Mouse (Mus musculus) mouse embryonic stem cell (cell line): Measurements from ENCODE around the gene A530032D15Rik.
"Not testable (repeated sequence)": the region's sequence is repeated elsewhere in the genome, so short reads cannot be mapped to it uniquely, and the experiment has no call there.

ENCODE experiments used
- in situ Hi-C, 2 experiments: fragments of 300-500 bp; cut with MboI; formaldehyde crosslinking; loops; 1 replicate in 1 of 2; 3 replicates in 1 of 2; pipeline ENCODE4 v1.14.3; 2019 to 2020; ENCODE audit warnings: low sequenced_read_pairs in 2 of 2, low pct_unique_long_range_greater_than_20kb in 1 of 2, mixed read lengths in 1 of 2; ENCODE audit not compliant: unreplicated experiment in 1 of 2

Gene A530032D15Rik

GRCm38 (mm10) chr1:85109753-85110152 lies at the start of gene A530032D15Rik:
TSS of gene A530032D15Rik (minus strand) at chr1:85109853.
- in situ Hi-C loops: not testable (repeated sequence)

- in situ Hi-C loops: not testable (repeated sequence)
Measured at GRCm38 (mm10) chr1:85155151-85155550, 45.5 kb upstream of the A530032D15Rik start.

GRCm38 (mm10) chr1:85133671-85134070 lies 24.0 kb upstream of the A530032D15Rik start:
- in situ Hi-C loops: not testable (repeated sequence)

GRCm38 (mm10) chr1:85121841-85122240 lies 12.2 kb upstream of the A530032D15Rik start:
- in situ Hi-C loops: not testable (repeated sequence)

- in situ Hi-C loops: not testable (repeated sequence)
Measured at GRCm38 (mm10) chr1:85118341-85118740, 8.7 kb upstream of the A530032D15Rik start.

- in situ Hi-C loops: not testable (repeated sequence)
Measured at GRCm38 (mm10) chr1:85117537-85117936, 7.9 kb upstream of the A530032D15Rik start.

- in situ Hi-C loops: not testable (repeated sequence)
Measured at GRCm38 (mm10) chr1:85114666-85115402, 5.2 kb upstream of the A530032D15Rik start.

GRCm38 (mm10) chr1:85114078-85114477 lies 4.4 kb upstream of the A530032D15Rik start:
- in situ Hi-C loops: not testable (repeated sequence)

- in situ Hi-C loops: not testable (repeated sequence)
Measured at GRCm38 (mm10) chr1:85112889-85113288, 3.2 kb upstream of the A530032D15Rik start.

GRCm38 (mm10) chr1:85112266-85112665 lies 2.6 kb upstream of the A530032D15Rik start:
- in situ Hi-C loops: not testable (repeated sequence)

- in situ Hi-C loops: not testable (repeated sequence)
Measured at GRCm38 (mm10) chr1:85111572-85111971, 1.9 kb upstream of the A530032D15Rik start.

- in situ Hi-C loops: not testable (repeated sequence)
Measured at GRCm38 (mm10) chr1:85110876-85111275, 1.2 kb upstream of the A530032D15Rik start.

- in situ Hi-C loops: not testable (repeated sequence)
Measured at GRCm38 (mm10) chr1:85106013-85106412, 3.6 kb downstream of the A530032D15Rik start.

- in situ Hi-C loops: not testable (repeated sequence)
Measured at GRCm38 (mm10) chr1:85105336-85105735, 4.3 kb downstream of the A530032D15Rik start.

GRCm38 (mm10) chr1:85101754-85102153 lies 7.9 kb downstream of the A530032D15Rik start:
- in situ Hi-C loops: not testable (repeated sequence)

- in situ Hi-C loops: not testable (repeated sequence)
Measured at GRCm38 (mm10) chr1:85099864-85100263, 9.8 kb downstream of the A530032D15Rik start, which contains the start of gene Gm10553. TSS of gene Gm10553 (plus strand) at chr1:85100164.

GRCm38 (mm10) chr1:85099081-85099480 lies 10.6 kb downstream of the A530032D15Rik start:
- in situ Hi-C loops: not testable (repeated sequence)

GRCm38 (mm10) chr1:85093011-85093572 lies 16.6 kb downstream of the A530032D15Rik start:
- in situ Hi-C loops: not testable (repeated sequence)

- in situ Hi-C loops: not testable (repeated sequence)
Measured at GRCm38 (mm10) chr1:85092169-85092568, 17.5 kb downstream of the A530032D15Rik start.

- in situ Hi-C loops: not testable (repeated sequence)
Measured at GRCm38 (mm10) chr1:85086211-85086610, 23.4 kb downstream of the A530032D15Rik start.
